Mouse (Mus musculus): ENCODE measurements around the gene Rfx5. TPM values are rescaled to one million over a fixed set of nuclear protein-coding genes. Genes with fewer than 3 reads are reported as not detected.

The Rfx5 gene
- polyA plus RNA-seq, 1 experiment: 0.45 TPM

GRCm38 (mm10) chr3:95002569-95002968 lies 48.7 kb downstream of the Rfx5 start:
- Histone ChIP-seq H3K9me3 (no peaks in the 10 kb centered on the region), H3K27me3 (replicated peaks) (no peaks in the 10 kb centered on the region), H3K4me1 (peaks cover 75% of the 10 kb centered on the region), H3K4me3 (replicated peaks) (no peak overlapping the region), H3K36me3 (replicated peaks; ENCODE audit: low read length) (peaks cover 97% of the 10 kb centered on the region)
- TF ChIP-seq FLI1 (IDR thresholded peaks at IDR 0.05; ENCODE audit: low read length): no peak
- TF ChIP-seq GATA1 (IDR thresholded peaks at IDR 0.05; ENCODE audit: borderline replicate concordance, low read length): no peak

- Histone ChIP-seq H3K36me3 (replicated peaks; ENCODE audit: low read length) (peaks cover 97% of the 10 kb centered on the region), H3K4me3 (replicated peaks) (no peak overlapping the region), H3K9me3 (no peaks in the 10 kb centered on the region), H3K4me1 (peaks cover 82% of the 10 kb centered on the region), H3K27me3 (replicated peaks) (no peaks in the 10 kb centered on the region)
- TF ChIP-seq GATA1 (IDR thresholded peaks at IDR 0.05; ENCODE audit: borderline replicate concordance, low read length) (no peak), FLI1 (IDR thresholded peaks at IDR 0.05; ENCODE audit: low read length) (no peak)
These were observed 49.4 kb downstream of the Rfx5 start for GRCm38 (mm10) chr3:95003273-95003672.

GRCm38 (mm10) chr3:95005651-95006050 lies 51.8 kb downstream of the Rfx5 start:
- peaks cover 99% of the 10 kb centered on the region for H3K36me3 ChIP-seq (replicated peaks; ENCODE audit: low read length)
- no peaks in the 10 kb centered on the region for H3K27me3 ChIP-seq (replicated peaks)
- H3K9me3 ChIP-seq: no peaks in the 10 kb centered on the region
- H3K4me3 ChIP-seq (replicated peaks): peak overlapping the region; percentile 35
- no peak for TF ChIP-seq GATA1 (IDR thresholded peaks at IDR 0.05; ENCODE audit: borderline replicate concordance, low read length)
- TF ChIP-seq FLI1 (IDR thresholded peaks at IDR 0.05; ENCODE audit: low read length): no peak
- peaks cover 88% of the 10 kb centered on the region for H3K4me1 ChIP-seq

GRCm38 (mm10) chr3:95007706-95008105 lies 53.8 kb downstream of the Rfx5 start:
- Histone ChIP-seq H3K4me1 (peaks cover 95% of the 10 kb centered on the region), H3K27me3 (replicated peaks) (no peaks in the 10 kb centered on the region), H3K9me3 (no peaks in the 10 kb centered on the region), H3K36me3 (replicated peaks; ENCODE audit: low read length) (peaks cover 99% of the 10 kb centered on the region), H3K4me3 (replicated peaks) (no peak overlapping the region)
- TF ChIP-seq GATA1 (IDR thresholded peaks at IDR 0.05; ENCODE audit: borderline replicate concordance, low read length): no peak
- no peak for TF ChIP-seq FLI1 (IDR thresholded peaks at IDR 0.05; ENCODE audit: low read length)

- Histone ChIP-seq H3K4me3 (replicated peaks) (no peak overlapping the region), H3K4me1 (peaks cover 88% of the 10 kb centered on the region), H3K9me3 (no peaks in the 10 kb centered on the region), H3K36me3 (replicated peaks; ENCODE audit: low read length) (peaks cover 81% of the 10 kb centered on the region), H3K27me3 (replicated peaks) (no peaks in the 10 kb centered on the region)
- TF ChIP-seq GATA1 (IDR thresholded peaks at IDR 0.05; ENCODE audit: borderline replicate concordance, low read length) (no peak), FLI1 (IDR thresholded peaks at IDR 0.05; ENCODE audit: low read length) (no peak)
These were observed 56.5 kb downstream of the Rfx5 start for GRCm38 (mm10) chr3:95010396-95010795.

Other genes starting within 250 kb of the Rfx5 start
- gene Cgn, start 167.6 kb upstream of the Rfx5 start, polyA plus RNA-seq (2012; ENCODE audit: insufficient read depth, low replicate concordance): 0.20 TPM in 1 of 2 replicates, not detected in the other
- 18.3 and 29.1 TPM in 2 replicates for gene Pogz, start 116.5 kb upstream of the Rfx5 start, polyA plus RNA-seq (2012; ENCODE audit: insufficient read depth, low replicate concordance)
- gene Psmb4, start 67.1 kb upstream of the Rfx5 start, polyA plus RNA-seq (2012; ENCODE audit: insufficient read depth, low replicate concordance): 186 and 205 TPM in 2 replicates
- gene Selenbp1, start 21.0 kb upstream of the Rfx5 start, polyA plus RNA-seq (2012; ENCODE audit: insufficient read depth, low replicate concordance): 14.7 and 28.8 TPM in 2 replicates
- 1.4 and 2.1 TPM in 2 replicates for gene Pi4kb, start 20.7 kb downstream of the Rfx5 start, polyA plus RNA-seq (2012; ENCODE audit: insufficient read depth, low replicate concordance)
- gene Zfp687, start 61.4 kb downstream of the Rfx5 start, polyA plus RNA-seq (2012; ENCODE audit: insufficient read depth, low replicate concordance): 13.6 and 16.9 TPM in 2 replicates
- 24.8 and 169 TPM in 2 replicates for gene Psmd4, start 88.5 kb downstream of the Rfx5 start, polyA plus RNA-seq (2012; ENCODE audit: insufficient read depth, low replicate concordance)
- gene Pip5k1a, start 152.9 kb downstream of the Rfx5 start, polyA plus RNA-seq (2012; ENCODE audit: insufficient read depth, low replicate concordance): 6.3 and 16.2 TPM in 2 replicates
- 231 and 749 TPM in 2 replicates for gene Vps72, start 156.9 kb downstream of the Rfx5 start, polyA plus RNA-seq (2012; ENCODE audit: insufficient read depth, low replicate concordance)
- not detected in 2 replicates for gene Tmod4, start 170.4 kb downstream of the Rfx5 start, polyA plus RNA-seq (2012; ENCODE audit: insufficient read depth, low replicate concordance)
- 5.8 and 7.2 TPM in 2 replicates for gene Scnm1, start 179.9 kb downstream of the Rfx5 start, polyA plus RNA-seq (2012; ENCODE audit: insufficient read depth, low replicate concordance)
- gene Lysmd1, start 180.0 kb downstream of the Rfx5 start, polyA plus RNA-seq (2012; ENCODE audit: insufficient read depth, low replicate concordance): 3.8 and 5.1 TPM in 2 replicates
- 34.2 TPM in 1 of 2 replicates, not detected in the other for gene Tnfaip8l2, start 188.3 kb downstream of the Rfx5 start, polyA plus RNA-seq (2012; ENCODE audit: insufficient read depth, low replicate concordance)
- gene Sema6c, start 206.4 kb downstream of the Rfx5 start, polyA plus RNA-seq (2012; ENCODE audit: insufficient read depth, low replicate concordance): 1.2 and 4.0 TPM in 2 replicates

All from megakaryocyte, embryonic 14.5 days (primary cell).